Mouse (Mus musculus) thymus, postnatal 25 days (tissue): ENCODE data around the gene Tnfrsf8.
"Not testable (repeated sequence)": the region's sequence is repeated elsewhere in the genome, so short reads cannot be mapped to it uniquely, and the experiment has no call there.

ENCODE experiments used
- DNase-seq: peaks from one replicate; pipeline ENCODE4 v3.0.0; 2022

Tnfrsf8 gene

GRCm38 (mm10) chr4:145306422-145306821, 8.5 kb downstream of the Tnfrsf8 start:
- no peak for DNase-seq

GRCm38 (mm10) chr4:145305661-145306362, 9.2 kb downstream of the Tnfrsf8 start:
- DNase-seq: not testable (repeated sequence)

GRCm38 (mm10) chr4:145304109-145304508, 10.9 kb downstream of the Tnfrsf8 start:
- no peak for DNase-seq

DNA sequence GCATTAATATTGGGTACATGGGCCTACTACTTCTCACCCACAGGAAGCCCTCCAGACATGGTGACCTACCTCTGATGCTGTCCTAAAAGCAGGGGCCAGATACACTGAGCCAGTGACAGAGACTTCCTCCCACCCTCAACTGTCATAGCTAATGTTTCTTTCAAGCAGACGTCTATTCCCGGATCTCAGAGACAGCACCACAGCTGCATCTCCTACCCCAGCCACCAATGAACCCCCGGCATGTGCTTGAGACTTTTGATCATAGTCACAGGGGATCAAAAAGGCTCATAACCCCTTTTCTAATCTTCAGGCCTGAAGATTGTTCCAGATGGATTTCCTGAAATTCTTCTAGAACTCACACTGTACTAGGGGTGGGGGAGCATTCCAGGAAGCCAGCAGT, 12.9 kb downstream of the Tnfrsf8 start:
- DNase-seq: peak; percentile 48

DNA sequence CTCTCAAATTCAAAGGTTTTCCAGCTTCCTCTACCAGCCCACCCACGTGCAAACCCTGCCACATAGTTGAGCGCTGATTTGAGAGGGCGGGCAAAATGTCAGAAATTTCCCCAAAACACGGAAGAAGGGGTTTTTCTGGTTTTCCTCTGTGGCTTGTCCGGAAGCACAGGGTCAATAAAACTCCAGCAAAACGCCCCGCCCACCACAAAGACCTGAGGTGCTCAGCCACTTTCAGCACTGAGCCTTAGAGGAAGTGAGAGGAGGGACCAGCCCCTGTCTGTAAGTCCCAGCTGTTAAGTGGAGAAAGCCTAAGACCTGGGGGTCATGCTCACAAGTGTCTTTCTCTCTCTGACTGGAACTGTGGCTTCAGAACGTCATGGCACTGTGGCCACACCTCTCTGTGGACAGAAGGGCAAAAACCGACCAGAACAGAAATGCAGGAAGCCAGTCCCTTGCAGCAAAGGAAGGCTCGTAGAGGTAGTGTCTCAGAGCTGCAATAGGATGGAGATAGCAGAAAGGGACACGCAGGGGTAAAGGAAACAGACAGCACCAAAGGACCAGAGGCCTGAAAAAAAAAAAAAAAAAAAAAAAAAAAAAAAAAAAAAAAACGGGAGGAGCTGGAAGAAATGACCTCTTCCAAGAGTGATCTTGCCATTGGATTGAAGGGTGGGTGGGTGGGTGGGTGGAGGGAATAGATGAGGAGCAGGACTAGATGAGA, 14.6 kb downstream of the Tnfrsf8 start:
- DNase-seq: peak; percentile 67

DNA sequence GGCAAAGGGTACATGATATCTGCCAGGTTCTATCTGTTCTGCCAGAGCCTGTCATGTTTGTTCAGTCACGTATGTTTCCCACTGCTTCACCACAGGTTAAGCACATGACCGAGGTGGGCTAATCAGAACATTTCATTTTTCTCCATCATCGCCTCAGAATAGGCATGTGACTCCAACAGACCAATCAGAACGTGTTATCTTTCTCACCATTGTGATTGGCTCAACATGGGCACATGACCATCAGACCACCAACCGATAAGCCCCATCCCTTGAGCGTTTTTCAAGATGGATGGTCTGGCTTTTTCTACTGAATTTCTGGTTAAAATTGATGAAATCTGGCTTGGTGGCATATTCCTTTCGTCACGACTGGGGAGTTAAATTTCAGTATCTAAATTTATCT, 15.6 kb downstream of the Tnfrsf8 start:
- DNase-seq: no peak

DNA sequence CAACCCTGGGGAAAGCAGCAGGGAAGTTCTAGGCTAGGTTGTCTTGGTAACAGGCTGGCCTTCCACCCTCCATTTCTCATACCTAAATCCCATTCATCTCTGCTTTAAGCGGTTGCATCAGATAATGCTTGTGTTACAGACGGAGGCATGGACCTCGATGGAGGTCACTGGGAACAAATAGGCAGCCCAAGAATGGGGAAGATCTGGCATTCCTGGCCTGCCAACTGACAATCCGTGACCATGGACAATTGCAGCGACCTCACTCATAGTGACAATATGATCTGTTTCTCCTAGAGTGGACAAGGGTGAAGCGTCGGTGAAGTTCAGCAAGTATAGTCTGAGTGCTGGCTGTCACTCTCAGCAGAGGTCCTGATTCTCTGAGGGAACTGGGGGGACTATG, 16.1 kb downstream of the Tnfrsf8 start:
- DNase-seq: no peak

- DNase-seq: peak; percentile 81
These were observed 19.2 kb downstream of the Tnfrsf8 start for GRCm38 (mm10) chr4:145295589-145296300.

GRCm38 (mm10) chr4:145294588-145294987, 20.4 kb downstream of the Tnfrsf8 start:
- DNase-seq: no peak

GRCm38 (mm10) chr4:145286369-145287120, 28.4 kb downstream of the Tnfrsf8 start:
- peak; percentile 75 for DNase-seq

- no peak for DNase-seq
These were observed 30.3 kb downstream of the Tnfrsf8 start for GRCm38 (mm10) chr4:145284675-145285074.

DNA sequence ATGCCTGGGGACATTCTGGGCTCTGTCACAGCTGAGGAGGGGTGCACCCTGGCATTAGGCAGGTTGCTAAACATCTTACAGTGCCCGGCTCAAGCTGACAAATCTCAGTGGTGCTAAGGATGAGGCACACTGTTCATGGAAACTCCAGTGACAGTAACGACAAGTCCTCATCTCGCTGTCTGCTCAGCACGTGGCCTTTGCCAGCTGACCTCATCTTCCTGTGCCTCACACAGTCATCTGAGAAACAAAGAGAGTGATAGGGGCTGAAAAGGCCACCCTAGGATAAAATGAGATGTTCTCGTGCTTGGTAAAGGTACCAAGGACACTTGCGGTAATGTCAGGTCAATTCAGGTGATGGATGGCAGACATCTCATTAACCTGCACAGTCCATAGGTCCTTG, 31.5 kb downstream of the Tnfrsf8 start:
- no peak for DNase-seq

DNA sequence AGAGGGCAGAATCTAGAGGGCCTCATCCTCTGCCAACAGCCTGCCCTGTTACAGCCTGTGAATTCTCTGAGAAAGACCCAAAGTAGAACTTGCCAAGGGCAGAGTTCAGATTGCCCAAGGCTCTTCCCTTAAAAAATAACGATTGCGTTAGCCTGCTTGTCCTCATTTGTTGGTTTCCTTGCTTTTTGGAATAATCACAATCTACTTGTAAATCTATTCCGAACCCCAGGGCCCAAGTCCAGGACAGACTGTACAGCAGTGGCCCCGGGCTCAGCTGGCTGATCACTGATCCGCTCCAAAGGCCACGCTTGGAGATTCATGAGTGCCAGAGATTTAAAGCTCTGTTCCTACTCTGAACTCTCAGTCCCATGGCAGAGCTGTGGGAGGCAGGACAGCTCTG, 34.0 kb downstream of the Tnfrsf8 start:
- no peak for DNase-seq

DNA sequence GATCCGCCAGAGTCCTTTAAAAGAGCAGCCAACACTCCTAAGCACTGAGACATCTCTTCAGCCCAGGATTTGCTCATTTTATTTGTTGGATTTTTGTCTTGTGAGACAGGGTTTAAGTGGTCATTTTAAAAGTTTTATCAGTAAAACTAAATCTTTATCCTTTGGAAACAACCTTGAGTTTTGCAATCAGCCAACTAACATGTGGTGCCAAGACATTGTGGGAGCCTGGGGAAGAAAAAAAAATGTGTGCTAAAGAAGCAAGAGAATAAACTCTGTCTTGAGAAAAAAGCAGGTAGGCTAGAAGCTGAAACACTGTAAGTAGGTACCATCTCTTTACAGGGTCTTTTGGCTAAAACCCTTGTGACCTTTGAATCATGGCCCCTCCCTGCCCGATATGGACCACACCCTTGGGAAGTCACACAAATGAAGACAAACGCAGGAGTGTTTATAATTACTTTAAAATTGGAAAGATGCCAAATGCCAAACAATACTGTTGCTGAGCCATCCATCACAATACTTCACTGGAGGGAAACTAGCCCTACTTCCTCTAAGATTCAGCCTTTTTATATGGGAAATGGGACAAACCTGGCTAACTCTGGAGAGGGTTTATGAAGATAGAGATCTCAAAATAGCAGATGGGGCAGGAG, 36.1 kb downstream of the Tnfrsf8 start:
- DNase-seq: no peak

DNA sequence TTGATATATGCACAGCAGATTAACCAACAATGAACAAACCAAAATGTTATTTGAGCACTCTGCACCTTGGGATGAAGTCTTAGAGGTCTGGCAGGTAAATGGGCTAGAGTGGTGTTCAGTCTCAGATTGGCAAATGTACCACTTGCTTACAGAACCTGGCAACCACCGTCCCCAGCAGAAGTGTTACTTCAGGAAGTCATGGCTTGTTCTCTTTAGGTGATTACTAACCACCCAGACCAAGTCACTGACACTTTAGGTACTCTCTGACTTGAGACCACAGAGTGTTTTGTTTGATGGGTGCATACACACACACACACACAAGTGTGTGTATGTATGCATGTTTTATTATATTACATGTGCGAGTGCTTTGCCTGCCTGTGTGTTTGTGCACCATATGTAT, 36.7 kb downstream of the Tnfrsf8 start:
- DNase-seq: no peak

- DNase-seq: no peak
These were observed 38.4 kb downstream of the Tnfrsf8 start for GRCm38 (mm10) chr4:145276368-145277249.

DNA sequence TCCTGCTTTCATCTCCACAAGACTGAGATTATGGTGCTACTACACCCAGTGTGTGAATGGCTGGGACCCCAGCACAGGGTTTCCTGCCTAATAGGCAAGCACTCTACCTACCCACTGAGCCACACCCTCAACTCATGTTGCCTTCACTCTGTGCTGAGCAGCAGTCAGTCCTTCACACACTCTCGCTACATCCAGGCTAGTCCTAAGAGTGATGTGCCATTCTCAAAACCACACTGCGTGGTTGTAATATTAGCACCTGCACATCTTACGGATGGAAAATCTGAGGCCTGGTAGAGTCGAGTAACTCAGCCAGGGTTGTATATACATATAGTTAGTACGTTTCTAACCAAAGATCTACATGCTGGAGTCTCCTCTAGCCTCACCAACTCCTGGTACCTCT, 40.1 kb downstream of the Tnfrsf8 start:
- no peak for DNase-seq

DNA sequence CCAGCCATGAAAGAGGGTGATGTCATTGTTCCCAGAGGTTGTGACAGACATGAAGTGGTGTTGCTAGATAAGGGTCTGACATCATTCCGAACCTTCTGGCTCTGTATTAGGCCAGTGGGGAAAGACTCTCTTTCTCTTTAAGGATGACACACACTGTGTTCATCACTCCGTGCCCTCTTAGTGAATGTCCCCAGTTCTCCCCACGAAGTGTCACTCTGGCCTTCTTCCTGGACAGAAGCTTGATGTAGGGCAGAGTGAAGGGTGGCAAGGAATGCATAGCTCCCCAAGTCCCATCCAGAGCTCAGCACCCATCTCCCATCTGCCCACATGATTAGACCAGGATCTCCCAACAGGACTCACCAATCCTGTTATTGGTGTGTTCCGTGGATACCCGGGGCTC, 41.0 kb downstream of the Tnfrsf8 start:
- no peak for DNase-seq

GRCm38 (mm10) chr4:145272763-145273162, 42.2 kb downstream of the Tnfrsf8 start:
- no peak for DNase-seq

DNA sequence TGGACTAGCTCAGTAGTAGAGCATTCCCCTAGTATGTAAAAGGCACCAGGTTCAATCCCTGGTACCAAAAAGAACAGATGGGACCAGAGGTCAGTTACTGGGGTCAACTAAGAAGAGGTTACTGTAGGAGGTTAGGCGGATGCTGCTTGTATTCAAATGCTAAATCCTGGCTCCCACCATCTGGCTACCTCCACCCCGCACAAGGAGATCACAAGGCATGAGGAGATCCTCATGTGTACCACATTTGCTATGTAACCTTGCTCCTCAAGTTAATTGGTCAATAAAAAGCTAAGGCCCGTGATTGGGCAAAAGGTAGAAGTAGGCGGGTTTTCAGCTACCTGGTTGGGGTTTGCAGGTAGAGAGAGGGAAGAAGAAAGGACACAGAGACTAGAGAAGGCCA, 43.3 kb downstream of the Tnfrsf8 start:
- DNase-seq: no peak

DNA sequence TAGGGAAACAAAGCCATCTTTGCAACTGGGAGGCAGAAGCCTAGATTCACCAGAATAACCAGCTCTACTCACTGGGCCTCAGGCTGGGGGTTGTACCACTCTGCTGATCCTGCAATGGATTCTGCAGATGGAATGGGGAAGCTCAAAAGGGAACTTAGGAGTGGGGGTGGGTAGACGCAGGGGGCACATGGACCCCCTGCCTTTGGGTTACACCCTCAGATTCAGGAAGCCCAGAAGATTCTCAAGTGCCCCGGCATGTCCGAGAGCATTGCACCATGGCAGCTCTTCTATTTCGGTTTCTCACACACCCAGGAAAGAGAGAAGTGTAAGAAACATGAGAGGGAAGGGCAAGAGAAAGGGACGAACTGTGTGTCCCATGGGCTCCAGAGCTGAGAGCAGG, 44.8 kb downstream of the Tnfrsf8 start:
- no peak for DNase-seq
